Mouse (Mus musculus) thymus, adult 18-20 months (tissue): ENCODE results near the gene Rad51ap1.

ENCODE experiments used
- DNase-seq, 2 experiments: peaks; one replicate each; pipeline ENCODE4 v3.0.0; 2022; ENCODE audit warnings: mixed read lengths in 2 of 2

Rad51ap1 gene

GRCm38 (mm10) chr6:126939487-126940171 is at the start of gene Rad51ap1, which contains the start of gene D6Wsu163e:
Gene Rad51ap1, minus strand, starts transcription at chr6:126939587.
Gene D6Wsu163e, plus strand, starts transcription at chr6:126939962.
- DNase-seq: peak; percentile 88 to 90

GRCm38 (mm10) chr6:126981539-126982234 is 42.3 kb upstream of the Rad51ap1 start:
- no peak for DNase-seq

- no peak for DNase-seq
Measured at GRCm38 (mm10) chr6:126966241-126967026, 27.0 kb upstream of the Rad51ap1 start.

GRCm38 (mm10) chr6:126963426-126963825 is 24.0 kb upstream of the Rad51ap1 start:
- DNase-seq: no peak

- DNase-seq: no peak
Measured at GRCm38 (mm10) chr6:126962709-126963108, 23.3 kb upstream of the Rad51ap1 start.

- no peak for DNase-seq
Measured at GRCm38 (mm10) chr6:126961371-126962018, 22.1 kb upstream of the Rad51ap1 start.

- DNase-seq: peak; percentile 18 to 20
Measured at GRCm38 (mm10) chr6:126955734-126956133, 16.3 kb upstream of the Rad51ap1 start.

- DNase-seq: no peak
Measured at GRCm38 (mm10) chr6:126948336-126948735, 8.9 kb upstream of the Rad51ap1 start.

GRCm38 (mm10) chr6:126940451-126940850 is 1.1 kb upstream of the Rad51ap1 start:
- DNase-seq: no peak

- no peak for DNase-seq
Measured at GRCm38 (mm10) chr6:126938853-126939486, 417 bp downstream of the Rad51ap1 start.

GRCm38 (mm10) chr6:126938047-126938446 is 1.3 kb downstream of the Rad51ap1 start:
- no peak for DNase-seq

- no peak for DNase-seq
Measured at GRCm38 (mm10) chr6:126932896-126933295, 6.5 kb downstream of the Rad51ap1 start.

GRCm38 (mm10) chr6:126921111-126921881 is 18.1 kb downstream of the Rad51ap1 start, which contains the start of gene Dyrk4:
Gene Dyrk4, minus strand, starts transcription at chr6:126921839.
- DNase-seq: no peak

- no peak for DNase-seq
Measured at GRCm38 (mm10) chr6:126914928-126915327, 24.5 kb downstream of the Rad51ap1 start.

- DNase-seq: no peak
Measured at GRCm38 (mm10) chr6:126910727-126911126, 28.7 kb downstream of the Rad51ap1 start.

- no peak for DNase-seq
Measured at GRCm38 (mm10) chr6:126907876-126908275, 31.5 kb downstream of the Rad51ap1 start.

- DNase-seq: no peak
Measured at GRCm38 (mm10) chr6:126907378-126907777, 32.0 kb downstream of the Rad51ap1 start.

- no peak for DNase-seq
Measured at GRCm38 (mm10) chr6:126877118-126877517, 62.3 kb downstream of the Rad51ap1 start.
